Mouse (Mus musculus): ENCODE data around the gene Mylip.

GRCm38 (mm10) chr13:45461370-45461958 lies 71.9 kb downstream of the Mylip start:
- no peak for TF ChIP-seq CTCF (IDR thresholded peaks at IDR 0.05; ENCODE audit: low read depth)
- TF ChIP-seq EP300 (IDR thresholded peaks at IDR 0.05; ENCODE audit: low read depth), result no peak

Measured in liver, embryonic 14.5 days (tissue).